Mouse (Mus musculus): ENCODE measurements around the gene Setdb1. TPM values are rescaled to one million over a fixed set of nuclear protein-coding genes. Genes with fewer than 3 reads are reported as not detected.

Setdb1 gene
- polyA plus RNA-seq, 1 experiment = 11.5 TPM

GRCm38 (mm10) chr3:95307100-95307499 is 49.9 kb downstream of the Setdb1 start, which contains the start of gene Anxa9:
Gene Anxa9, minus strand, starts transcription at chr3:95307176.
- Histone ChIP-seq H3K4me3 (no peak within 1 kb of the TSS), H3K36me3 (ENCODE audit: control insufficient read depth, insufficient read depth) (no peaks in the 10 kb centered on the region), H3K27me3 (ENCODE audit: control insufficient read depth, insufficient read depth, insufficient read length) (no peaks in the 10 kb centered on the region), H3K4me2 (ENCODE audit: low read depth) (no peak within 1 kb of the TSS), H3K79me2 (ENCODE audit: control insufficient read depth, insufficient read depth) (no peaks in the 10 kb centered on the region), H3ac (ENCODE audit: control insufficient read depth, insufficient read length) (no peak within 1 kb of the TSS)
- TF ChIP-seq POLR2AphosphoS2 (IDR thresholded peaks at IDR 0.05; ENCODE audit: insufficient read length, low read depth) = no peak
- TF ChIP-seq MYOG (IDR thresholded peaks at IDR 0.05; ENCODE audit: control insufficient read depth in 1 of 3, insufficient read depth in 1 of 3, insufficient read length in 2 of 3, low read depth in 2 of 3) = peak in 1 of 3 experiments; percentile 27
- TF ChIP-seq USF1 (IDR thresholded peaks at IDR 0.05; ENCODE audit: low read depth) = no peak

GRCm38 (mm10) chr3:95306244-95306643 is 50.8 kb downstream of the Setdb1 start:
- no peak overlapping the region for H3K4me3 ChIP-seq
- H3K27me3 ChIP-seq (ENCODE audit: control insufficient read depth, insufficient read depth, insufficient read length) = no peaks in the 10 kb centered on the region
- no peaks in the 10 kb centered on the region for H3K36me3 ChIP-seq (ENCODE audit: control insufficient read depth, insufficient read depth)
- no peaks in the 10 kb centered on the region for H3K79me2 ChIP-seq (ENCODE audit: control insufficient read depth, insufficient read depth)
- H3K4me2 ChIP-seq (ENCODE audit: low read depth) = no peak overlapping the region
- TF ChIP-seq E2F4 (IDR thresholded peaks at IDR 0.05; ENCODE audit: insufficient read depth) = no peak
- no peak for TF ChIP-seq POLR2AphosphoS2 (IDR thresholded peaks at IDR 0.05; ENCODE audit: insufficient read length, low read depth)
- no peak for TF ChIP-seq MYOG (IDR thresholded peaks at IDR 0.05; ENCODE audit: control insufficient read depth in 1 of 3, insufficient read depth in 1 of 3, insufficient read length in 2 of 3, low read depth in 2 of 3)
- TF ChIP-seq TCF12 (IDR thresholded peaks at IDR 0.05; ENCODE audit: insufficient read depth, poor library complexity, severe bottlenecking) = no peak
- TF ChIP-seq MYOD1 (IDR thresholded peaks at IDR 0.05; ENCODE audit: control insufficient read depth in 1 of 3, insufficient read length in 2 of 3, low read depth in 2 of 3) = no peak
- TF ChIP-seq TCF3 (IDR thresholded peaks at IDR 0.05; ENCODE audit: insufficient read length, low read depth) = no peak
- TF ChIP-seq CEBPB (IDR thresholded peaks at IDR 0.05; ENCODE audit: insufficient read depth, poor library complexity, severe bottlenecking) = no peak
- no peak for TF ChIP-seq MAX (IDR thresholded peaks at IDR 0.05; ENCODE audit: low read depth)
- TF ChIP-seq POLR2A (IDR thresholded peaks at IDR 0.05; ENCODE audit: insufficient read length, low read depth) = no peak
- no peak for TF ChIP-seq REST (IDR thresholded peaks at IDR 0.05; ENCODE audit: insufficient read depth, insufficient read length)
- no peak overlapping the region for H3ac ChIP-seq (ENCODE audit: control insufficient read depth, insufficient read length)

- TF ChIP-seq MYOG (IDR thresholded peaks at IDR 0.05; ENCODE audit: control insufficient read depth in 1 of 3, insufficient read depth in 1 of 3, insufficient read length in 2 of 3, low read depth in 2 of 3) (no peak), CEBPB (IDR thresholded peaks at IDR 0.05; ENCODE audit: insufficient read depth, poor library complexity, severe bottlenecking) (no peak), SRF (IDR thresholded peaks at IDR 0.05; ENCODE audit: control insufficient read depth, insufficient read length, low read depth) (no peak), TCF12 (IDR thresholded peaks at IDR 0.05; ENCODE audit: insufficient read depth, poor library complexity, severe bottlenecking) (no peak), E2F4 (IDR thresholded peaks at IDR 0.05; ENCODE audit: insufficient read depth) (no peak), USF1 (IDR thresholded peaks at IDR 0.05; ENCODE audit: low read depth) (no peak), TCF3 (IDR thresholded peaks at IDR 0.05; ENCODE audit: insufficient read length, low read depth) (no peak), MAX (IDR thresholded peaks at IDR 0.05; ENCODE audit: low read depth) (no peak)
- H3K79me2 ChIP-seq (ENCODE audit: control insufficient read depth, insufficient read depth) = no peaks in the 10 kb centered on the region
- H3K36me3 ChIP-seq (ENCODE audit: control insufficient read depth, insufficient read depth) = peaks cover 2% of the 10 kb centered on the region
- H3K4me2 ChIP-seq (ENCODE audit: low read depth) = no peak overlapping the region
- H3ac ChIP-seq (ENCODE audit: control insufficient read depth, insufficient read length) = no peak overlapping the region
- no peaks in the 10 kb centered on the region for H3K27me3 ChIP-seq (ENCODE audit: control insufficient read depth, insufficient read depth, insufficient read length)
- H3K4me3 ChIP-seq = no peak overlapping the region
These were observed 55.7 kb downstream of the Setdb1 start for GRCm38 (mm10) chr3:95301204-95301796.

GRCm38 (mm10) chr3:95298018-95298417 is 59.0 kb downstream of the Setdb1 start:
- Histone ChIP-seq H3K4me3 (no peak overlapping the region), H3K27me3 (ENCODE audit: control insufficient read depth, insufficient read depth, insufficient read length) (no peaks in the 10 kb centered on the region), H3K4me2 (ENCODE audit: low read depth) (no peak overlapping the region), H3K36me3 (ENCODE audit: control insufficient read depth, insufficient read depth) (peaks cover 11% of the 10 kb centered on the region), H3K79me2 (ENCODE audit: control insufficient read depth, insufficient read depth) (no peaks in the 10 kb centered on the region), H3ac (ENCODE audit: control insufficient read depth, insufficient read length) (no peak overlapping the region)
- TF ChIP-seq POLR2A (IDR thresholded peaks at IDR 0.05; ENCODE audit: insufficient read length, low read depth) = no peak
- no peak for TF ChIP-seq POLR2AphosphoS2 (IDR thresholded peaks at IDR 0.05; ENCODE audit: insufficient read length, low read depth)
- no peak for TF ChIP-seq REST (IDR thresholded peaks at IDR 0.05; ENCODE audit: insufficient read depth, insufficient read length)
- TF ChIP-seq E2F4 (IDR thresholded peaks at IDR 0.05; ENCODE audit: insufficient read depth) = no peak
- TF ChIP-seq USF1 (IDR thresholded peaks at IDR 0.05; ENCODE audit: low read depth) = no peak
- TF ChIP-seq TCF12 (IDR thresholded peaks at IDR 0.05; ENCODE audit: insufficient read depth, poor library complexity, severe bottlenecking) = no peak
- TF ChIP-seq MYOG (IDR thresholded peaks at IDR 0.05; ENCODE audit: control insufficient read depth in 1 of 3, insufficient read depth in 1 of 3, insufficient read length in 2 of 3, low read depth in 2 of 3) = no peak
- no peak for TF ChIP-seq MAX (IDR thresholded peaks at IDR 0.05; ENCODE audit: low read depth)
- no peak for TF ChIP-seq CEBPB (IDR thresholded peaks at IDR 0.05; ENCODE audit: insufficient read depth, poor library complexity, severe bottlenecking)
- no peak for TF ChIP-seq MYOD1 (IDR thresholded peaks at IDR 0.05; ENCODE audit: control insufficient read depth in 1 of 3, insufficient read length in 2 of 3, low read depth in 2 of 3)
- TF ChIP-seq SRF (IDR thresholded peaks at IDR 0.05; ENCODE audit: control insufficient read depth, insufficient read length, low read depth) = no peak
- no peak for TF ChIP-seq TCF3 (IDR thresholded peaks at IDR 0.05; ENCODE audit: insufficient read length, low read depth)

- no peak overlapping the region for H3K4me3 ChIP-seq
- no peaks in the 10 kb centered on the region for H3K79me2 ChIP-seq (ENCODE audit: control insufficient read depth, insufficient read depth)
- H3ac ChIP-seq (ENCODE audit: control insufficient read depth, insufficient read length) = no peak overlapping the region
- no peak overlapping the region for H3K4me2 ChIP-seq (ENCODE audit: low read depth)
- H3K36me3 ChIP-seq (ENCODE audit: control insufficient read depth, insufficient read depth) = peaks cover 11% of the 10 kb centered on the region
- H3K27me3 ChIP-seq (ENCODE audit: control insufficient read depth, insufficient read depth, insufficient read length) = no peaks in the 10 kb centered on the region
- TF ChIP-seq MAX (IDR thresholded peaks at IDR 0.05; ENCODE audit: low read depth) = no peak
- no peak for TF ChIP-seq SRF (IDR thresholded peaks at IDR 0.05; ENCODE audit: control insufficient read depth, insufficient read length, low read depth)
- no peak for TF ChIP-seq TCF12 (IDR thresholded peaks at IDR 0.05; ENCODE audit: insufficient read depth, poor library complexity, severe bottlenecking)
- TF ChIP-seq POLR2A (IDR thresholded peaks at IDR 0.05; ENCODE audit: insufficient read length, low read depth) = no peak
- TF ChIP-seq CEBPB (IDR thresholded peaks at IDR 0.05; ENCODE audit: insufficient read depth, poor library complexity, severe bottlenecking) = no peak
- no peak for TF ChIP-seq POLR2AphosphoS2 (IDR thresholded peaks at IDR 0.05; ENCODE audit: insufficient read length, low read depth)
- TF ChIP-seq MYOG (IDR thresholded peaks at IDR 0.05; ENCODE audit: control insufficient read depth in 1 of 3, insufficient read depth in 1 of 3, insufficient read length in 2 of 3, low read depth in 2 of 3) = no peak
- TF ChIP-seq TCF3 (IDR thresholded peaks at IDR 0.05; ENCODE audit: insufficient read length, low read depth) = no peak
- no peak for TF ChIP-seq USF1 (IDR thresholded peaks at IDR 0.05; ENCODE audit: low read depth)
- no peak for TF ChIP-seq REST (IDR thresholded peaks at IDR 0.05; ENCODE audit: insufficient read depth, insufficient read length)
- TF ChIP-seq E2F4 (IDR thresholded peaks at IDR 0.05; ENCODE audit: insufficient read depth) = no peak
- TF ChIP-seq MYOD1 (IDR thresholded peaks at IDR 0.05; ENCODE audit: control insufficient read depth in 1 of 3, insufficient read length in 2 of 3, low read depth in 2 of 3) = no peak
These were observed 60.9 kb downstream of the Setdb1 start for GRCm38 (mm10) chr3:95296103-95296469.

All from myocyte (in vitro differentiated cells).